Mouse (Mus musculus) liver, adult 10 weeks (tissue): Measurements from ENCODE around the gene Iqschfp. TPM values are rescaled to one million over a fixed set of nuclear protein-coding genes. Genes with fewer than 3 reads are reported as not detected.

Source experiments
- polyA plus RNA-seq: library from polyadenylated mRNA; stranded (reverse); fragments of 350-450 nt; fragmentation: Illumina TruSeq; extraction: RNeasy Lipid Tissue Mini Kit (QIAGEN cat#74804); gene quantifications from one replicate; pipeline ENCODE4 v1.2.3, GENCODE M21; 2014; ENCODE audit warnings: low read depth, low replicate concordance

Gene Iqschfp
- not detected for polyA plus RNA-seq

GRCm38 (mm10) chr3:67892026-67892705 lies at the start of gene Iqschfp, which contains the start of gene Iqcj:
Iqschfp (plus strand) TSS chr3:67892232.
Iqcj (plus strand) TSS chr3:67892220.

DNA sequence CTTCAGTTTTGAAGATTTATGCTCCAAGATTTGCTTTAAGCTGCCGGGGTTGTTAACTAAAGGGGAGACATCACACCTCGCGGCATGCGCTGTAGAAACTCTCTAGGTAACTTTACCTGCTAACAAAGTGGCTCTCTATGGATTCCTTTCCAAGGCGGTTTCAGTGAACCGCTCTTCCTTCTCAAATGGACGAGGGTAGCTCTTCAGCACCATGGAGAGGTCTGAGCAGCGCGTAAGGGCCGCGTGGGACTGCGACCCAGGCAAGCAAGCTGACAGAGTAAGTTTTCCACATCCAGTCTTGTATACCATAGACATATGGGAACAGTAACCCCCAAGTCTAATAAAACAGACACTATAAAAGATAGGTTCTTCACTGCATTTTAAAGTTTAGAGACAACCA lies 172.7 kb downstream of the Iqschfp start, which contains the start of gene Schip1:
Gene Schip1 (plus strand): TSS at position 72 of the 400 bp plus-strand sequence.

Other genes with a start within 250 kb of the Iqschfp start
- not detected for gene Iqcj, start within 50 bp of the Iqschfp start, polyA plus RNA-seq
- gene Schip1, start 172.6 kb downstream of the Iqschfp start, polyA plus RNA-seq = 1.2 TPM